Mouse (Mus musculus) stomach, embryonic 14.5 days (tissue): ENCODE measurements around the gene Ccdc62. TPM values are rescaled to one million over a fixed set of nuclear protein-coding genes. Genes with fewer than 3 reads are reported as not detected.
A peak's percentile ranks its signal among the peaks of the same experiment; 100 is the strongest.

Experiments
- ATAC-seq: fragments of 200-750 bp; cut with Nextera tagmentation; 2 replicates; pipeline ENCODE4 v1.8.0; 2017; ENCODE audit warnings: low read depth, moderate TSS enrichment; ENCODE audit not compliant: insufficient number of reproducible peaks, insufficient read depth, low FRiP score
- H3K27ac ChIP-seq: fragments of 300-500 bp; sonication (generic); 2 replicates; pipeline ENCODE4 v1.5.1; 2014; ENCODE audit warnings: mild to moderate bottlenecking, low read length, moderate library complexity, mixed read lengths
- H3K27me3 ChIP-seq: fragments of 300-500 bp; sonication (generic); 2 replicates; pipeline ENCODE4 v1.6.1; 2014; ENCODE audit warnings: low read length, control low read depth, mixed read lengths; ENCODE audit not compliant: control insufficient read depth, insufficient read depth
- H3K36me3 ChIP-seq: fragments of 300-500 bp; sonication (generic); 2 replicates; pipeline ENCODE4 v1.6.1; 2014; ENCODE audit warnings: mild to moderate bottlenecking, control low read depth, low read length, moderate library complexity, mixed read lengths; ENCODE audit not compliant: control insufficient read depth, insufficient read depth
- H3K4me1 ChIP-seq: fragments of 300-500 bp; sonication (generic); 2 replicates; pipeline ENCODE4 v1.6.1; 2014; ENCODE audit warnings: low read length, control low read depth, mixed read lengths; ENCODE audit not compliant: control insufficient read depth, insufficient read depth
- H3K4me2 ChIP-seq: fragments of 300-500 bp; sonication (generic); replicated peaks from 2 replicates; pipeline ENCODE4 v1.6.1; 2014; ENCODE audit warnings: low read depth, low read length, control low read depth
- H3K4me3 ChIP-seq: fragments of 300-500 bp; sonication (generic); 2 replicates; pipeline ENCODE4 v1.5.1; 2014; ENCODE audit warnings: low read depth, low read length, control low read depth
- H3K9ac ChIP-seq: fragments of 300-500 bp; sonication (generic); replicated peaks from 2 replicates; pipeline ENCODE4 v1.6.1; 2014; ENCODE audit warnings: low read depth, mild to moderate bottlenecking, control low read depth, low read length, moderate library complexity, mixed read lengths
- H3K9me3 ChIP-seq: fragments of 300-500 bp; sonication (generic); 2 replicates; pipeline ENCODE4 v1.6.1; 2016; ENCODE audit warnings: low read depth, low read length, control low read depth; ENCODE audit not compliant: control insufficient read depth
- WGBS: fragments of 180-500 bp; shearing (Covaris S2); extraction: QIAGEN DNeasy Blood & Tissue Kit; methylation state at CpG from one replicate; pipeline ENCODE4 v1.1.7; 2014; 5-methylcytosine and 5-hydroxymethylcytosine counted together
- polyA plus RNA-seq: library from polyadenylated mRNA; unstranded; fragments of >200 nt; fragmentation: Nextera tagmentation; extraction: Ambion mirVana; gene quantifications from 2 replicates; pipeline ENCODE4 v1.2.1, GENCODE M21; 2014

The Ccdc62 gene
- polyA plus RNA-seq, 1 experiment from 2014 or later, result 9.3 TPM

GRCm38 (mm10) chr5:124003375-124003774 lies 72.9 kb downstream of the Ccdc62 start:
- Histone ChIP-seq H3K4me2 (no peak overlapping the region), H3K27ac (no peak overlapping the region), H3K4me1 (no peaks in the 10 kb centered on the region), H3K36me3 (peaks cover 39% of the 10 kb centered on the region), H3K4me3 (no peak overlapping the region), H3K27me3 (no peaks in the 10 kb centered on the region), H3K9me3 (no peaks in the 10 kb centered on the region), H3K9ac (no peak overlapping the region)
- ATAC-seq, result no peak
- 64% methylated on average over 4 of the region's 4 CpGs for WGBS

- Histone ChIP-seq H3K4me2 (no peak overlapping the region), H3K27ac (no peak overlapping the region), H3K4me1 (no peaks in the 10 kb centered on the region), H3K36me3 (peaks cover 46% of the 10 kb centered on the region), H3K27me3 (no peaks in the 10 kb centered on the region), H3K4me3 (no peak overlapping the region), H3K9ac (no peak overlapping the region), H3K9me3 (no peaks in the 10 kb centered on the region)
- no peak for ATAC-seq
- 88% methylated on average over 17 of the region's 17 CpGs for WGBS
These were observed 74.1 kb downstream of the Ccdc62 start for GRCm38 (mm10) chr5:124004356-124005150.

GRCm38 (mm10) chr5:124005151-124005500 lies 74.6 kb downstream of the Ccdc62 start:
- 93% methylated on average over 15 of the region's 15 CpGs for WGBS
- Histone ChIP-seq H3K27ac (no peak overlapping the region), H3K4me3 (no peak overlapping the region), H3K27me3 (no peaks in the 10 kb centered on the region), H3K4me2 (no peak overlapping the region), H3K36me3 (peaks cover 46% of the 10 kb centered on the region), H3K9ac (no peak overlapping the region), H3K9me3 (no peaks in the 10 kb centered on the region), H3K4me1 (no peaks in the 10 kb centered on the region)
- ATAC-seq, result no peak

GRCm38 (mm10) chr5:124005591-124005990 lies 75.1 kb downstream of the Ccdc62 start:
- H3K4me2 ChIP-seq, result no peak overlapping the region
- no peak overlapping the region for H3K27ac ChIP-seq
- H3K4me1 ChIP-seq, result peaks cover 4% of the 10 kb centered on the region; the same call in 1 of the 2 replicates
- H3K36me3 ChIP-seq, result peaks cover 46% of the 10 kb centered on the region
- no peak overlapping the region for H3K9ac ChIP-seq
- H3K4me3 ChIP-seq, result no peak overlapping the region
- 73% methylated on average over 11 of the region's 11 CpGs for WGBS
- no peak for ATAC-seq
- no peaks in the 10 kb centered on the region for H3K9me3 ChIP-seq
- H3K27me3 ChIP-seq, result no peaks in the 10 kb centered on the region

- H3K4me1 ChIP-seq, result peaks cover 11% of the 10 kb centered on the region
- no peak for ATAC-seq
- H3K27ac ChIP-seq, result no peak overlapping the region
- H3K4me2 ChIP-seq, result no peak overlapping the region
- H3K9me3 ChIP-seq, result no peaks in the 10 kb centered on the region
- no peak overlapping the region for H3K9ac ChIP-seq
- peaks cover 46% of the 10 kb centered on the region for H3K36me3 ChIP-seq
- no peaks in the 10 kb centered on the region for H3K27me3 ChIP-seq
- H3K4me3 ChIP-seq, result no peak overlapping the region
- 88% methylated on average over 26 of the region's 26 CpGs for WGBS
These were observed 75.8 kb downstream of the Ccdc62 start for GRCm38 (mm10) chr5:124006082-124006873.

GRCm38 (mm10) chr5:124006891-124007491 lies 76.5 kb downstream of the Ccdc62 start:
- no peak overlapping the region for H3K27ac ChIP-seq
- no peaks in the 10 kb centered on the region for H3K27me3 ChIP-seq
- peaks cover 18% of the 10 kb centered on the region for H3K4me1 ChIP-seq
- H3K4me3 ChIP-seq, result no peak overlapping the region
- peaks cover 46% of the 10 kb centered on the region for H3K36me3 ChIP-seq
- H3K9me3 ChIP-seq, result no peaks in the 10 kb centered on the region
- H3K9ac ChIP-seq, result no peak overlapping the region
- ATAC-seq, result no peak
- H3K4me2 ChIP-seq, result no peak overlapping the region
- 86% methylated on average over 17 of the region's 17 CpGs for WGBS

- Histone ChIP-seq H3K9me3 (no peaks in the 10 kb centered on the region), H3K4me1 (peaks cover 34% of the 10 kb centered on the region), H3K27ac (peak overlapping the region; percentile 84; the same call in 1 of the 2 replicates), H3K36me3 (peaks cover 38% of the 10 kb centered on the region), H3K4me2 (no peak overlapping the region), H3K4me3 (no peak overlapping the region), H3K9ac (no peak overlapping the region), H3K27me3 (no peaks in the 10 kb centered on the region)
- WGBS, result 79% methylated on average over 8 of the region's 8 CpGs
- no peak for ATAC-seq
These were observed 79.6 kb downstream of the Ccdc62 start for GRCm38 (mm10) chr5:124010077-124010476.

GRCm38 (mm10) chr5:124010910-124011655 lies 80.6 kb downstream of the Ccdc62 start:
- Histone ChIP-seq H3K4me1 (peaks cover 34% of the 10 kb centered on the region), H3K27me3 (no peaks in the 10 kb centered on the region), H3K4me3 (no peak overlapping the region), H3K9me3 (no peaks in the 10 kb centered on the region), H3K36me3 (peaks cover 28% of the 10 kb centered on the region), H3K4me2 (peak overlapping the region; percentile 29; the same call in 1 of the 2 replicates), H3K27ac (peak overlapping the region; percentile 84), H3K9ac (no peak overlapping the region)
- ATAC-seq, result peak; percentile 81; the same call in 1 of the 2 replicates
- 6% methylated on average over 19 of the region's 19 CpGs for WGBS
